Mouse (Mus musculus) MEL (cell line): ENCODE measurements around the gene Gm20388.

Experiments used
- CTCF ChIP-seq, 3 experiments: IDR thresholded peaks in 2 of 3; conservative IDR thresholded peaks in 1 of 3; 2 replicates each; pipeline ENCODE4 v1.5.1; 2011 to 2012; ENCODE audit warnings: low read length in 3 of 3, low read depth in 2 of 3, mild to moderate bottlenecking in 2 of 3, improper control_type of control experiment in 1 of 3, inconsistent platforms in 1 of 3, mixed read lengths in 1 of 3, moderate library complexity in 1 of 3; ENCODE audit not compliant: control insufficient read depth in 1 of 3, insufficient read depth in 1 of 3, poor library complexity in 1 of 3, severe bottlenecking in 1 of 3
- EP300 ChIP-seq, 2 experiments: IDR thresholded peaks; 2 replicates each; pipeline ENCODE4 v1.6.1; 2011; ENCODE audit warnings: improper control_type of control experiment in 2 of 2, low read length in 2 of 2, low read depth in 1 of 2, mild to moderate bottlenecking in 1 of 2
- GATA1 ChIP-seq: IDR thresholded peaks from 2 replicates; pipeline ENCODE4 v1.6.1; 2011; ENCODE audit warnings: low read depth, low read length, improper control_type of control experiment
- MAX ChIP-seq: IDR thresholded peaks from 2 replicates; pipeline ENCODE4 v1.6.1; 2011; ENCODE audit warnings: low read length, improper control_type of control experiment
- POLR2A ChIP-seq, 2 experiments: IDR thresholded peaks; 2 replicates each; pipeline ENCODE4 v1.6.1; 2011 to 2012; ENCODE audit warnings: low read length in 2 of 2, mild to moderate bottlenecking in 2 of 2, control low read depth in 1 of 2, improper control_type of control experiment in 1 of 2, low read depth in 1 of 2, moderate library complexity in 1 of 2; ENCODE audit not compliant: control insufficient read depth in 1 of 2, insufficient read depth in 1 of 2, poor library complexity in 1 of 2

DNA sequence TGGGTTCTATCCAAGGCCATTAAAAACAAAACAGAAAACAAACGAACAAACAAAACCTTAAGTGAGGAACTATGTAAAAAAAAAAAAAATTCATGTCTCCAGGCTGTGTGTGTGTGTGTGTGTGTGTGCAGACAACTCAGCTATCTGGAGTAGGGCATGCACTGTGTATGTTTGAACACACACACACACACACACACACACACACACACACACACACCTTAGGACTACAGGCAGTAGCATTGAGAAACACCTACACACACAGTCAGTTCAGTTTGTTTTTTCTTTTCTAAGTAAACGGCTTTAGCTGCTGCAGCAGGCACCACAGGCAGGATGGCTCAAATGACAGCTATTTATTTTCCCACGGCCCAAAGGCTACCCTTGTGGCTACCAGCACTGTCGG lies 1438.4 kb downstream of the Gm20388 start:
- TF ChIP-seq CTCF (IDR thresholded peaks at IDR 0.05 in 2 of 3, conservative IDR thresholded peaks at IDR 0.05 in 1 of 3; ENCODE audit: control insufficient read depth in 1 of 3, insufficient read depth in 1 of 3, low read depth in 2 of 3, low read length in 3 of 3, poor library complexity in 1 of 3, severe bottlenecking in 1 of 3) (no peak), MAX (no peak), POLR2A (IDR thresholded peaks at IDR 0.05; ENCODE audit: control insufficient read depth in 1 of 2, insufficient read depth in 1 of 2, low read depth in 1 of 2, low read length in 2 of 2, poor library complexity in 1 of 2) (no peak), GATA1 (no peak), EP300 (IDR thresholded peaks at IDR 0.05; ENCODE audit: low read depth in 1 of 2, low read length in 2 of 2) (no peak)
